Mouse (Mus musculus) liver, embryonic 11.5 days (tissue): ENCODE measurements around the gene Dclk2. TPM values are rescaled to one million over a fixed set of nuclear protein-coding genes. Genes with fewer than 3 reads are reported as not detected.

Source experiments
- ATAC-seq: fragments of 200-750 bp; cut with Nextera tagmentation; replicated peaks from 2 replicates; pipeline ENCODE4 v1.8.0; 2017; ENCODE audit warnings: moderate number of reproducible peaks, mild to moderate bottlenecking, moderate TSS enrichment, moderate library complexity; ENCODE audit not compliant: low FRiP score
- DNase-seq: peaks from one replicate; pipeline ENCODE4 v3.0.0-alpha.2; 2017; ENCODE audit warnings: low spot score
- H3K27ac ChIP-seq: fragments of 300-500 bp; sonication (generic); 2 replicates; pipeline ENCODE4 v1.5.1; 2014; ENCODE audit warnings: mild to moderate bottlenecking, low read depth, low read length, control low read depth
- H3K27me3 ChIP-seq: fragments of 300-500 bp; sonication (generic); replicated peaks from 2 replicates; pipeline ENCODE4 v1.6.1; 2014; ENCODE audit warnings: low read length, mixed read lengths; ENCODE audit not compliant: control insufficient read depth, insufficient read depth
- H3K36me3 ChIP-seq: fragments of 300-500 bp; sonication (generic); 2 replicates; pipeline ENCODE4 v1.6.1; 2014; ENCODE audit warnings: mild to moderate bottlenecking, low read length, moderate library complexity, mixed read lengths; ENCODE audit not compliant: control insufficient read depth, insufficient read depth
- H3K4me1 ChIP-seq: fragments of 300-500 bp; sonication (generic); replicated peaks from 2 replicates; pipeline ENCODE4 v1.6.1; 2014; ENCODE audit warnings: low read length, mixed read lengths; ENCODE audit not compliant: control insufficient read depth, insufficient read depth
- H3K4me2 ChIP-seq: fragments of 300-500 bp; sonication (generic); 2 replicates; pipeline ENCODE4 v1.6.1; 2014; ENCODE audit warnings: mild to moderate bottlenecking, control low read depth, moderate library complexity
- H3K4me3 ChIP-seq: fragments of 300-500 bp; sonication (generic); 2 replicates; pipeline ENCODE4 v1.5.1; 2014; ENCODE audit warnings: low read depth, low read length, control low read depth
- H3K9ac ChIP-seq: fragments of 300-500 bp; sonication (generic); 2 replicates; pipeline ENCODE4 v1.6.1; 2014; ENCODE audit warnings: low read depth, low read length, control low read depth
- H3K9me3 ChIP-seq: fragments of 300-500 bp; sonication (generic); 2 replicates; pipeline ENCODE4 v1.6.1; 2016; ENCODE audit warnings: low read length, inconsistent platforms, mixed read lengths; ENCODE audit not compliant: control insufficient read depth
- WGBS: fragments of 180-500 bp; shearing (Covaris S2); extraction: QIAGEN DNeasy Blood & Tissue Kit; methylation state at CpG from one replicate; pipeline ENCODE4 v1.1.7; 2014; 5-methylcytosine and 5-hydroxymethylcytosine counted together
- polyA plus RNA-seq: library from polyadenylated mRNA; unstranded; fragments of >200 nt; fragmentation: Nextera tagmentation; extraction: Ambion mirVana; gene quantifications from 2 replicates; pipeline ENCODE4 v1.2.1, GENCODE M21; 2014

The Dclk2 gene
- polyA plus RNA-seq, 1 experiment from 2014 or later = 9.3 TPM

- Histone ChIP-seq H3K27me3 (no peaks in the 10 kb centered on the region), H3K36me3 (no peaks in the 10 kb centered on the region), H3K4me3 (no peak overlapping the region), H3K9me3 (no peaks in the 10 kb centered on the region), H3K27ac (peak overlapping the region; percentile 38; the same call in 1 of the 2 replicates), H3K4me1 (no peaks in the 10 kb centered on the region), H3K4me2 (no peak overlapping the region), H3K9ac (no peak overlapping the region)
- no peak for ATAC-seq
- DNase-seq = no peak
- 71% methylated on average over 6 of the region's 6 CpGs for WGBS
Measured at GRCm38 (mm10) chr3:86775444-86775828, 145.2 kb downstream of the Dclk2 start.

- H3K4me1 ChIP-seq = no peaks in the 10 kb centered on the region
- 0 out of 2 replicates have a peak overlapping the region, but pooled peaks have one; percentile 14 for H3K9ac ChIP-seq
- DNase-seq = no peak
- H3K9me3 ChIP-seq = no peaks in the 10 kb centered on the region
- H3K4me2 ChIP-seq = 0 out of 2 replicates have a peak overlapping the region, but pooled peaks have one; percentile 4
- H3K27ac ChIP-seq = peak overlapping the region; percentile 38
- 64% methylated on average over 14 of the region's 14 CpGs for WGBS
- 0 out of 2 replicates have a peak, but pooled peaks have one; percentile 31 for ATAC-seq
- no peak overlapping the region for H3K4me3 ChIP-seq
- no peaks in the 10 kb centered on the region for H3K36me3 ChIP-seq
- no peaks in the 10 kb centered on the region for H3K27me3 ChIP-seq
Measured at GRCm38 (mm10) chr3:86774566-86775443, 145.8 kb downstream of the Dclk2 start.

- H3K9ac ChIP-seq = no peak overlapping the region
- ATAC-seq = no peak
- H3K9me3 ChIP-seq = no peaks in the 10 kb centered on the region
- no peak for DNase-seq
- WGBS = 65% methylated on average over 6 of the region's 6 CpGs
- no peaks in the 10 kb centered on the region for H3K27me3 ChIP-seq
- H3K36me3 ChIP-seq = no peaks in the 10 kb centered on the region
- H3K27ac ChIP-seq = no peak overlapping the region
- no peaks in the 10 kb centered on the region for H3K4me1 ChIP-seq
- no peak overlapping the region for H3K4me3 ChIP-seq
- H3K4me2 ChIP-seq = no peak overlapping the region
Measured at GRCm38 (mm10) chr3:86768969-86769368, 151.7 kb downstream of the Dclk2 start.

- H3K4me1 ChIP-seq = no peaks in the 10 kb centered on the region
Measured at GRCm38 (mm10) chr3:86768553-86768952, 152.1 kb downstream of the Dclk2 start.

GRCm38 (mm10) chr3:86762456-86762855 lies 158.2 kb downstream of the Dclk2 start:
- ATAC-seq (no peak), DNase-seq (no peak)
- H3K4me1 ChIP-seq = no peaks in the 10 kb centered on the region
- H3K4me3 ChIP-seq = no peak overlapping the region
- no peaks in the 10 kb centered on the region for H3K9me3 ChIP-seq
- H3K27me3 ChIP-seq = no peaks in the 10 kb centered on the region
- no peak overlapping the region for H3K9ac ChIP-seq
- 87% methylated on average over 4 of the region's 4 CpGs for WGBS
- H3K27ac ChIP-seq = no peak overlapping the region
- no peaks in the 10 kb centered on the region for H3K36me3 ChIP-seq
- H3K4me2 ChIP-seq = no peak overlapping the region

More at GRCm38 (mm10) chr3:86768553-86768952, 152.1 kb downstream of the Dclk2 start:
- H3K27ac ChIP-seq = no peak overlapping the region
- H3K27me3 ChIP-seq = no peaks in the 10 kb centered on the region
- no peaks in the 10 kb centered on the region for H3K36me3 ChIP-seq
- 39% methylated on average over 8 of the region's 8 CpGs for WGBS
- H3K9ac ChIP-seq = no peak overlapping the region
- H3K9me3 ChIP-seq = no peaks in the 10 kb centered on the region
- ATAC-seq (no peak), DNase-seq (no peak)
- no peak overlapping the region for H3K4me3 ChIP-seq
- no peak overlapping the region for H3K4me2 ChIP-seq

GRCm38 (mm10) chr3:86762036-86762415 lies 158.6 kb downstream of the Dclk2 start:
- H3K4me1 ChIP-seq = no peaks in the 10 kb centered on the region
- H3K27ac ChIP-seq = no peak overlapping the region
- H3K4me3 ChIP-seq = no peak overlapping the region
- 88% methylated on average over 6 of the region's 6 CpGs for WGBS
- H3K9me3 ChIP-seq = no peaks in the 10 kb centered on the region
- H3K36me3 ChIP-seq = no peaks in the 10 kb centered on the region
- DNase-seq (no peak), ATAC-seq (no peak)
- H3K9ac ChIP-seq = no peak overlapping the region
- no peaks in the 10 kb centered on the region for H3K27me3 ChIP-seq
- no peak overlapping the region for H3K4me2 ChIP-seq

GRCm38 (mm10) chr3:86761095-86762035 lies 159.3 kb downstream of the Dclk2 start:
- 65% methylated on average over 9 of the region's 9 CpGs for WGBS
- Histone ChIP-seq H3K36me3 (no peaks in the 10 kb centered on the region), H3K4me3 (no peak overlapping the region), H3K4me2 (no peak overlapping the region), H3K9ac (no peak overlapping the region), H3K9me3 (no peaks in the 10 kb centered on the region), H3K27ac (no peak overlapping the region), H3K4me1 (no peaks in the 10 kb centered on the region), H3K27me3 (no peaks in the 10 kb centered on the region)
- DNase-seq (no peak), ATAC-seq (no peak)

GRCm38 (mm10) chr3:86760474-86760873 lies 160.2 kb downstream of the Dclk2 start:
- H3K4me2 ChIP-seq = no peak overlapping the region
- H3K4me1 ChIP-seq = no peaks in the 10 kb centered on the region
- no peaks in the 10 kb centered on the region for H3K27me3 ChIP-seq
- H3K4me3 ChIP-seq = no peak overlapping the region
- ATAC-seq = no peak
- no peak for DNase-seq
- H3K36me3 ChIP-seq = no peaks in the 10 kb centered on the region
- H3K9me3 ChIP-seq = no peaks in the 10 kb centered on the region
- no peak overlapping the region for H3K9ac ChIP-seq
- WGBS = 74% methylated on average over 7 of the region's 7 CpGs
- H3K27ac ChIP-seq = no peak overlapping the region
